Mouse (Mus musculus): Measurements from ENCODE around the gene Tm6sf1.
A peak's percentile ranks its signal among the peaks of the same experiment; 100 is the strongest.

The Tm6sf1 gene

GRCm38 (mm10) chr7:81849633-81850032 is 9.2 kb upstream of the Tm6sf1 start:
- no peak for DNase-seq (ENCODE audit: low read depth, low spot score)

GRCm38 (mm10) chr7:81850171-81850570 is 8.6 kb upstream of the Tm6sf1 start:
- no peak for DNase-seq (ENCODE audit: low read depth, low spot score)

- DNase-seq (ENCODE audit: low read depth, low spot score): no peak
These were observed 7.1 kb upstream of the Tm6sf1 start for GRCm38 (mm10) chr7:81851706-81852105.

GRCm38 (mm10) chr7:81854568-81855307 is 4.1 kb upstream of the Tm6sf1 start:
- no peak for DNase-seq (ENCODE audit: low read depth, low spot score)

- no peak for DNase-seq (ENCODE audit: low read depth, low spot score)
These were observed 3.1 kb upstream of the Tm6sf1 start, which contains the start of gene Gm10160 for GRCm38 (mm10) chr7:81855694-81856093. Gm10160 (minus strand) TSS chr7:81855794.

- DNase-seq (ENCODE audit: low read depth, low spot score): no peak
These were observed 2.6 kb upstream of the Tm6sf1 start for GRCm38 (mm10) chr7:81856221-81856620.

GRCm38 (mm10) chr7:81858236-81858635 is 565 bp upstream of the Tm6sf1 start:
- no peak for DNase-seq (ENCODE audit: low read depth, low spot score)

- no peak for DNase-seq (ENCODE audit: low read depth, low spot score)
These were observed 1.3 kb downstream of the Tm6sf1 start for GRCm38 (mm10) chr7:81860071-81860470.

- DNase-seq (ENCODE audit: low read depth, low spot score): no peak
These were observed 2.2 kb downstream of the Tm6sf1 start for GRCm38 (mm10) chr7:81860996-81861395.

GRCm38 (mm10) chr7:81861461-81861860 is 2.7 kb downstream of the Tm6sf1 start:
- DNase-seq (ENCODE audit: low read depth, low spot score): no peak

- DNase-seq (ENCODE audit: low read depth, low spot score): no peak
These were observed 3.1 kb downstream of the Tm6sf1 start for GRCm38 (mm10) chr7:81861921-81862320.

GRCm38 (mm10) chr7:81862587-81863583 is 4.1 kb downstream of the Tm6sf1 start:
- no peak for DNase-seq (ENCODE audit: low read depth, low spot score)

- no peak for DNase-seq (ENCODE audit: low read depth, low spot score)
These were observed 5.8 kb downstream of the Tm6sf1 start for GRCm38 (mm10) chr7:81864552-81864951.

GRCm38 (mm10) chr7:81865937-81866336 is 7.1 kb downstream of the Tm6sf1 start:
- DNase-seq (ENCODE audit: low read depth, low spot score): no peak

- DNase-seq (ENCODE audit: low read depth, low spot score): no peak
These were observed 8.6 kb downstream of the Tm6sf1 start for GRCm38 (mm10) chr7:81867231-81867930.

- peak; percentile 70 for DNase-seq (ENCODE audit: low read depth, low spot score)
These were observed 9.4 kb downstream of the Tm6sf1 start for GRCm38 (mm10) chr7:81868158-81868557.

- DNase-seq (ENCODE audit: low read depth, low spot score): no peak
These were observed 13.8 kb downstream of the Tm6sf1 start for GRCm38 (mm10) chr7:81872493-81873013.

GRCm38 (mm10) chr7:81873807-81874206 is 15.0 kb downstream of the Tm6sf1 start:
- DNase-seq (ENCODE audit: low read depth, low spot score): no peak

GRCm38 (mm10) chr7:81874636-81875035 is 15.8 kb downstream of the Tm6sf1 start:
- DNase-seq (ENCODE audit: low read depth, low spot score): no peak

- no peak for DNase-seq (ENCODE audit: low read depth, low spot score)
These were observed 16.6 kb downstream of the Tm6sf1 start for GRCm38 (mm10) chr7:81875372-81875771.

GRCm38 (mm10) chr7:81880286-81880685 is 21.5 kb downstream of the Tm6sf1 start:
- DNase-seq (ENCODE audit: low read depth, low spot score): no peak

GRCm38 (mm10) chr7:81880797-81881196 is 22.0 kb downstream of the Tm6sf1 start:
- no peak for DNase-seq (ENCODE audit: low read depth, low spot score)

All from mesoderm, embryonic 11.5 days (tissue).